Mouse (Mus musculus) central nervous system, embryonic 11.5 days (tissue): ENCODE results near the gene Tmem74b. TPM values are rescaled to one million over a fixed set of nuclear protein-coding genes. Genes with fewer than 3 reads are reported as not detected.

Experiments
- polyA plus RNA-seq: library from polyadenylated mRNA; depleted of rRNA; stranded (reverse); fragments of >200 nt; gene quantifications from 2 replicates; pipeline ENCODE4 v1.2.3, GENCODE M21; 2012; rRNA removed

Tmem74b gene
- 3.3 and 3.8 TPM in 2 replicates for polyA plus RNA-seq

DNA sequence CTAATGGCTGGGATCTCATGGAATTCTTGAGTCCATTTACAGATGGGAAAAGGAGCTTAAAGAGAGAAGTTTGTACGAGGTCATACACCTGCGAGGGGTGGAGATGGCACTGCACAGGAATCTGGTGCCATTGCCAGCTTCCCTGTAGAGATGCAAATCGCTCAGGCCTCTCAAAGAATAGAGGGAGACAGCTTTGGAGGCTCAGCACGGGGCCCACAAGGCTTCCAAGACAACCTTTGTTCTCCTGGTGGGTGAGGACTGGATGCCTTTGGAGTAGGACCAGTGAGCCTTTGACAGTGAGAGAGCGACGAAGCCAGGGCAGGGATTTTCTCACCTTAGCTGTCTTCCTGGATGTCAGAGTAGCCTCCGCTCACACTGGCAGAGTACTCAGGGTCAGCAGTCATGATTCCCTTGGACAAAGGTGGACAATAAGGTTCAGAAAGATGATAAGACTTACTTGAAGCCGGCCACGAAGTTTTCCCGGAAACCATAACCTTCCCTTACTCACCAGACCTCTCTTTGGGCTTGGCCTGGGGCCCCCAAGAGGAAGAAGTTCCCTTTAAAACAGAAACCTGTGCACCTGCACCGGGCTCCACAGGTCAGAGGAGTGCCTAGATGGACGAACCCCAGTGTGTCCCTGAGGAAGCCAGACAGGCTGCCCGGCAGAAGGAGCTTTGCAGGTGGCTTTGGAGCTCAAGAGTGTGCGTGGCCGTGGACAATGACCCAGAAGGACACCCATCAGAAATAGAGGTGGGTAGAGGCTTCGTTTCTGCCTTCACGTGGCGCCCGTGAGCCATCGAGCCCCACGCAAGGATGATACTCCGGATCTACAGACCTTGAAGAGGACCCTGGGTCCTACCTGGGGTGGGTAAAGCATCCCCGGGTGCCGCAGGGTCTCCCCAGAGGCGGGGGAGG, at the start of gene Tmem74b:
TSS of gene Tmem74b (plus strand) at position 778 of the 915 bp plus-strand sequence.

DNA sequence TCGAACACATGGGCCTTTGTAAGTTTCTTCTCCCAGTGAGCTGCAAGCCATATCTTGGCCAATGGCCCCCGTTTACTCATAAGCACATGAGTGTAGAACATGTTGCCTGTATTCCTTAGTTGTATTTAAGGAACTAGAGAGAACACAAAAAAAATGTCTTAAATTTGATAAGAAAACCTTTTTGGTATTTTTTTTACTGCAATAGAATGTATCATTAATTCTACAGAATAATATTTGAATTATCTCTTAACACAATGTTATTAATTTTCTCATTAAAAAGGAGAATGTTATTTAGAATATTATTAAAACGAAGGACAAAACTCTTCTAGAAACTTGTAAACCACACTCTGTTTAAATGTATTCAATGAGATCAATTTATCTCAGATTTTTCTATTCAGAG, 33.4 kb upstream of the Tmem74b start, which contains the start of gene Rad21l:
TSS of gene Rad21l (minus strand) at position 101 of the 400 bp plus-strand sequence.

DNA sequence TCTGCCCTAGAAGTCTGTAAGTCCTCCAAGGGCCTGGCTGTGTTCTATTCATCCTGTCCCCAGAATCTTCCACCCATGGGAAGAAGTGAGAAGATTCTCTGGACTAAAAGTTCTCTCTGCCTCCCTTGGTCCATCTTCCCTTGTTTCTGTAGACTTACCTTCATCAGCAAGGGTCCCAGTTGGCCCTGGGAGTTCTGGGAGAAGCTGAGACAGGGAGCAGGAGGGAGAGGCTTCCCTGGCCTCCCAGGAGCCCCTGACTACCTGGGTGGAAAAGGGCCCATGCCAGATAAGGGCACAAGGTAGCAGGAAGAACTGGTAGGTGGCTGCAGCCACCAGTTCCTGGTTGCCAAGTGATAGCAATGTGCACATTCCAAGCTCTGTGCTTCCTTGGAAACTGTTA, 42.0 kb downstream of the Tmem74b start, which contains the start of gene Psmf1:
TSS of gene Psmf1 (minus strand) at position 342 of the 400 bp plus-strand sequence.

Other genes with a start within 250 kb of the Tmem74b start
- not detected in 2 replicates for gene 4921509C19Rik, start 225.9 kb upstream of the Tmem74b start, polyA plus RNA-seq
- 259 and 263 TPM in 2 replicates for gene Nsfl1c, start 207.8 kb upstream of the Tmem74b start, polyA plus RNA-seq
- 191 and 257 TPM in 2 replicates for gene Fkbp1a, start 159.5 kb upstream of the Tmem74b start, polyA plus RNA-seq
- gene Sdcbp2, start 129.4 kb upstream of the Tmem74b start, polyA plus RNA-seq, result 0.80 and 1.2 TPM in 2 replicates
- gene Snph, start 69.4 kb upstream of the Tmem74b start, polyA plus RNA-seq, result 2.7 and 2.8 TPM in 2 replicates
- 0.02 and 0.05 TPM in 2 replicates for gene Rad21l, start 33.5 kb upstream of the Tmem74b start, polyA plus RNA-seq
- 26.2 and 37.1 TPM in 2 replicates for gene Psmf1, start 42.2 kb downstream of the Tmem74b start, polyA plus RNA-seq
- gene Rspo4, start 140.9 kb downstream of the Tmem74b start, polyA plus RNA-seq, result 0.12 and 0.76 TPM in 2 replicates
- 0.16 and 0.51 TPM in 2 replicates for gene Angpt4, start 209.2 kb downstream of the Tmem74b start, polyA plus RNA-seq